Mouse (Mus musculus) adrenal gland, postnatal 0 days (tissue): ENCODE data around the gene Tekt4. TPM values are rescaled to one million over a fixed set of nuclear protein-coding genes. Genes with fewer than 3 reads are reported as not detected.

Experiments
- polyA plus RNA-seq: library from polyadenylated mRNA; unstranded; fragments of >200 nt; fragmentation: Nextera tagmentation; extraction: Ambion mirVana; gene quantifications from 2 replicates; pipeline ENCODE4 v1.2.1, GENCODE M21; 2015

Gene Tekt4
- polyA plus RNA-seq = 0.17 and 0.30 TPM in 2 replicates

GRCm38 (mm10) chr17:25454272-25454671, at the start of gene Tekt4:
TSS of gene Tekt4 (plus strand) at chr17:25454615.

DNA sequence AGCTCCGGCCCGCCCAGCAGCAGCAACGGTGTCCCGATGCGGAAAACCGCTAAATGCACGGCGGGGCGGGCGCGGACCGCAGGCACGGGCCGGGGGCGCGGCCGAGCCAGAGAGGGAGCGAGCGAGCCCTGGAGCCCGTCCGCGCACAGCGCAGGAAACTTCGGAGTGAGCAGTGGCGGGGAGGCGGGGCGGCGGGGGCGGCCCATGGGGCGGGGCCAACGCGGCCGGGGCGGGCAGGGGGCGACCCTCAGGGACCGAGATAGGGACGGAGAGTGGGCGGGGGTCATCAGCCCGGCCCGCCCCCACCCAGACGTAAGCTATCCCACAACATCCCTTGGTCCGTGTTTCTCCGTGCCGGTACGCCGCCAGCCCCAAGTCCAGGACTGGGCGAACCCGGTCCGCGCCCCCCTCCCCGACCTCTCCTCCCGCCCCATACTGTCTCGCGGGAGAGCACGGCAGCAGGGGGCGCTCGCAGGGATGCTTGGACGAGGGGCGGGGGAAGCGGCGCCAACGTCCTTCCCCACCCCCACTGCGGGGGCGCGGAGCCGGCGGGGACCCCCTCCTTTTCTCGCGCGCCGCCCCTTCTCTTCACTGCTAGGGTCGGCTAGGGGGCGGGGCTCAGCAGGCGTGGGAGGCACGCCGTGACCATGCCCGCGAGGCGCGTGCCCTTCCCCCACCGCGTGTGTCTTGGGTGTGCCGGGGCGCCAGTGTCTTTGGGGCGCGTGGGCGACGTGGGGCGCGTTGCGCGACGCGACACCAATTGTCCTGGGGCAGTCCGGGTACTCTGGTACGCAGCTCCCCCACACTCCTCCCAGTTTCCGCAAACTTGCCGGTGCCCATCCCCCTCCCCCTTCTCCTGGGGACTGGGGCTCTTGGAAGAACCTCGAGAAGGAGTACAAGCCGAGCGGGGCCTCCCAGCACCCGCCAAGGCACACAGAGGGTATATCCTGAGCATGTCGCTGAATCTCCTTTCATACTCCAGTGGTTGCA, 20.5 kb upstream of the Tekt4 start, which contains the start of gene Cacna1h:
Gene Cacna1h, minus strand, starts transcription at position 167 of the 990 bp plus-strand sequence.

DNA sequence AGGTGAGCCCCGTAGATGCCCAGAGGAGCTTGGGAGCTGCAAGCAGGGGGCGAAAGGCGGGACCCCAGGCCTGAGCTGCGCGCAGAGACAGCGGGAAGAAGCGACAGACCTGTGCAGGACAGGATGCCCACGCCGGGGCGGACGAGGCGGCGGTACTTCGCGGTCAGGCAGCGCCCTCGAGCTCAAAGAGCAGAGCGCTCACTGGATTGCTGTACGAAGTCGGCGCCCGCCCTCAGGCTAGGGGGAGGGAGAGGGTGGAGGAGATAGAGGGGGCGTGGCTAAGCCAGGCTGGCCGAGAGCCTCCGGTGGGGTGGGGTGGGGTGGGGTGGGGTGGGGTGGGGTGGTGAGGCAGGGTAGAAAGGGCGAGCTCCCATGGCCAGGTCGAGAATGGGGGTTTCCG, 42.6 kb downstream of the Tekt4 start, which contains the start of gene Sstr5:
Gene Sstr5, minus strand, starts transcription at position 276 of the 400 bp plus-strand sequence.

Other genes starting within 250 kb of the Tekt4 start
- 69.2 and 75.2 TPM in 2 replicates for gene Gnptg, start 214.5 kb upstream of the Tekt4 start, polyA plus RNA-seq
- 59.7 and 65.7 TPM in 2 replicates for gene Tsr3, start 214.4 kb upstream of the Tekt4 start, polyA plus RNA-seq
- 7.5 and 11.9 TPM in 2 replicates for gene Baiap3, start 198.3 kb upstream of the Tekt4 start, polyA plus RNA-seq
- gene Ube2i, start 180.0 kb upstream of the Tekt4 start, polyA plus RNA-seq = 292 and 391 TPM in 2 replicates
- gene Prss34, start 156.2 kb upstream of the Tekt4 start, polyA plus RNA-seq = 0.44 and 1.4 TPM in 2 replicates
- 0.14 and 0.75 TPM in 2 replicates for gene Prss28, start 146.0 kb upstream of the Tekt4 start, polyA plus RNA-seq
- gene Prss29, start 136.0 kb upstream of the Tekt4 start, polyA plus RNA-seq = not detected in 2 replicates
- gene Tpsab1, start 109.1 kb upstream of the Tekt4 start, polyA plus RNA-seq = 1.0 and 2.1 TPM in 2 replicates
- 45.1 and 65.1 TPM in 2 replicates for gene Tpsb2, start 88.3 kb upstream of the Tekt4 start, polyA plus RNA-seq
- 0.68 and 1.3 TPM in 2 replicates for gene Tpsg1, start 85.3 kb upstream of the Tekt4 start, polyA plus RNA-seq
- 4.6 and 7.3 TPM in 2 replicates for gene Cacna1h, start 20.8 kb upstream of the Tekt4 start, polyA plus RNA-seq
- gene Sstr5, start 42.7 kb downstream of the Tekt4 start, polyA plus RNA-seq = 0.11 TPM in 2 replicates
- 2.1 and 2.4 TPM in 2 replicates for gene Sox8, start 116.1 kb downstream of the Tekt4 start, polyA plus RNA-seq
- gene Lmf1, start 124.5 kb downstream of the Tekt4 start, polyA plus RNA-seq = 16.2 and 32.9 TPM in 2 replicates